In genomic region chr6:55275000-55275399, GRCm38 (mm10) we compare ENCODE assay signal across 14 mouse cellular contexts.
DNase-seq lines count a peak whose midpoint lies in the region; ATAC-seq and TF ChIP-seq lines count a peak whose summit lies in the region.
"Had no signal": no experiment of that assay in that cellular context is flagged by ENCODE, and none has a peak within 500 bp of the region (broad histone marks: within the 10 kb centered on the region; RNA-seq: fewer than 3 reads in every experiment).

No protein-coding gene starts in this region.

- WGBS in kidney, embryonic 14.5 days: 85% methylated on average over 10 of the region's 10 CpGs
- WGBS in lung, embryonic 15.5 days: 75% methylated on average over 10 of the region's 10 CpGs
- 63% methylated on average over 10 of the region's 10 CpGs for WGBS in lung, postnatal 0 days

- H3K4me3 ChIP-seq in kidney, embryonic 14.5 days (ENCODE audit: low read length): no peak overlapping the region
- H3K4me3 ChIP-seq in lung, embryonic 15.5 days: no peak overlapping the region
- H3K4me3 ChIP-seq in lung, postnatal 0 days (ENCODE audit: low read depth, low read length): no peak overlapping the region
- H3K4me3 ChIP-seq: embryonic facial prominence, embryonic 12.5 days; hindbrain, embryonic 15.5 days; neural tube, embryonic 12.5 days had no signal

- no peaks in the 10 kb centered on the region for H3K9me3 ChIP-seq in kidney, embryonic 14.5 days (ENCODE audit: control insufficient read depth, low read length)
- no peaks in the 10 kb centered on the region for H3K9me3 ChIP-seq in lung, embryonic 15.5 days
- H3K9me3 ChIP-seq in lung, postnatal 0 days (ENCODE audit: low read length): no peaks in the 10 kb centered on the region
- H3K9me3 ChIP-seq: embryonic facial prominence, embryonic 12.5 days; hindbrain, embryonic 15.5 days; neural tube, embryonic 12.5 days had no signal

- TF ChIP-seq EP300 in lung, postnatal 0 days (IDR thresholded peaks at IDR 0.05): no peak

- ATAC-seq in kidney, embryonic 14.5 days (ENCODE audit: low FRiP score, low TSS enrichment): no peak
- no peak for ATAC-seq in lung, embryonic 15.5 days (ENCODE audit: borderline replicate concordance, extremely low read depth, low FRiP score, low TSS enrichment)
- no peak for ATAC-seq in lung, postnatal 0 days

- peak; percentile 43 for DNase-seq in cerebellum, adult 9-10 months
- no peak for DNase-seq in cerebellum, adult 11 months
- peak; percentile 20 for DNase-seq in kidney, adult 9 months
- no peak for DNase-seq in lung, postnatal 0 days (ENCODE audit: low spot score)
- DNase-seq in heart, postnatal 4 days: peak; percentile 37
- DNase-seq: gastrocnemius, postnatal 14 days; kidney, adult 18-20 months; right cerebral cortex, postnatal 25 days; thymus, postnatal 36 days had no signal

- H3K27ac ChIP-seq in kidney, embryonic 14.5 days (ENCODE audit: low read depth, low read length): no peak overlapping the region
- H3K27ac ChIP-seq in lung, embryonic 15.5 days: peak overlapping the region; percentile 15; the same call in 1 of the 2 replicates
- H3K27ac ChIP-seq in lung, postnatal 0 days (ENCODE audit: low read length): no peak overlapping the region
- H3K27ac ChIP-seq: embryonic facial prominence, embryonic 12.5 days; hindbrain, embryonic 15.5 days; neural tube, embryonic 12.5 days had no signal

- H3K9ac ChIP-seq in kidney, embryonic 14.5 days (ENCODE audit: low read depth, low read length): no peak overlapping the region
- no peak overlapping the region for H3K9ac ChIP-seq in lung, embryonic 15.5 days
- H3K9ac ChIP-seq in lung, postnatal 0 days (replicated peaks; ENCODE audit: low read depth): no peak overlapping the region
- H3K9ac ChIP-seq: embryonic facial prominence, embryonic 12.5 days; hindbrain, embryonic 15.5 days; neural tube, embryonic 12.5 days had no signal

- no peaks in the 10 kb centered on the region for H3K4me1 ChIP-seq in kidney, embryonic 14.5 days (ENCODE audit: control insufficient read depth, insufficient read depth, low read length)
- H3K4me1 ChIP-seq in lung, embryonic 15.5 days: peaks cover 20% of the 10 kb centered on the region
- peaks cover 14% of the 10 kb centered on the region for H3K4me1 ChIP-seq in lung, postnatal 0 days (ENCODE audit: insufficient read depth, low read depth, low read length)
- H3K4me1 ChIP-seq: neural tube, embryonic 12.5 days had no signal

- no peak for TF ChIP-seq CTCF in lung, postnatal 0 days (IDR thresholded peaks at IDR 0.05)

- no peak overlapping the region for H3K4me2 ChIP-seq in kidney, embryonic 14.5 days (replicated peaks; ENCODE audit: low read depth, low read length)
- no peak overlapping the region for H3K4me2 ChIP-seq in lung, embryonic 15.5 days
- no peak overlapping the region for H3K4me2 ChIP-seq in lung, postnatal 0 days (replicated peaks; ENCODE audit: low read depth, low read length)
- H3K4me2 ChIP-seq: embryonic facial prominence, embryonic 12.5 days; hindbrain, embryonic 15.5 days; neural tube, embryonic 12.5 days had no signal

- H3K36me3 ChIP-seq in kidney, embryonic 14.5 days (ENCODE audit: control insufficient read depth, insufficient read depth, low read length): no peaks in the 10 kb centered on the region
- no peaks in the 10 kb centered on the region for H3K36me3 ChIP-seq in lung, embryonic 15.5 days
- no peaks in the 10 kb centered on the region for H3K36me3 ChIP-seq in lung, postnatal 0 days (ENCODE audit: insufficient read depth, low read length)
- H3K36me3 ChIP-seq: embryonic facial prominence, embryonic 12.5 days; hindbrain, embryonic 15.5 days; neural tube, embryonic 12.5 days had no signal

- H3K27me3 ChIP-seq in kidney, embryonic 14.5 days (ENCODE audit: control insufficient read depth, insufficient read depth, low read length): no peaks in the 10 kb centered on the region
- H3K27me3 ChIP-seq in lung, embryonic 15.5 days: no peaks in the 10 kb centered on the region
- H3K27me3 ChIP-seq in lung, postnatal 0 days (replicated peaks; ENCODE audit: insufficient read depth, low read length): no peaks in the 10 kb centered on the region
- H3K27me3 ChIP-seq: embryonic facial prominence, embryonic 12.5 days; hindbrain, embryonic 15.5 days; neural tube, embryonic 12.5 days had no signal

Comparison
In these comparisons a context has a peak if more than half of its experiments do, and no peak if none do; other contexts are left out.
1. DNase-seq: peak in cerebellum, adult 9-10 months (single experiment), kidney, adult 9 months (single experiment) and heart, postnatal 4 days (single experiment); none in cerebellum, adult 11 months (single experiment) and lung, postnatal 0 days (single experiment).